Mouse (Mus musculus) liver, embryonic 16.5 days (tissue): ENCODE results near the gene Gm29110. TPM values are rescaled to one million over a fixed set of nuclear protein-coding genes. Genes with fewer than 3 reads are reported as not detected.
"Not testable (repeated sequence)": the region's sequence is repeated elsewhere in the genome, so short reads cannot be mapped to it uniquely, and the experiment has no call there.

ENCODE experiments used
- ATAC-seq: fragments of 200-750 bp; cut with Nextera tagmentation; 2 replicates; pipeline ENCODE4 v1.8.0; 2017; ENCODE audit warnings: low read depth, mild to moderate bottlenecking, moderate number of reproducible peaks, moderate library complexity
- H3K27ac ChIP-seq: fragments of 300-500 bp; sonication (generic); 2 replicates; pipeline ENCODE4 v1.5.1; 2014; ENCODE audit warnings: mild to moderate bottlenecking, low read length
- H3K27me3 ChIP-seq: fragments of 300-500 bp; sonication (generic); 2 replicates; pipeline ENCODE4 v1.6.1; 2014; ENCODE audit warnings: low read depth, low read length, mixed read lengths; ENCODE audit not compliant: control insufficient read depth, insufficient read depth
- H3K36me3 ChIP-seq: fragments of 300-500 bp; sonication (generic); 2 replicates; pipeline ENCODE4 v1.6.1; 2014; ENCODE audit warnings: mild to moderate bottlenecking; ENCODE audit not compliant: control insufficient read depth, insufficient read depth
- H3K4me1 ChIP-seq: fragments of 300-500 bp; sonication (generic); 2 replicates; pipeline ENCODE4 v1.6.1; 2014; ENCODE audit warnings: low read depth, low read length, mixed read lengths; ENCODE audit not compliant: control insufficient read depth
- H3K4me2 ChIP-seq: fragments of 300-500 bp; sonication (generic); 2 replicates; pipeline ENCODE4 v1.6.1; 2014; ENCODE audit warnings: low read depth, low read length, mixed read lengths
- H3K4me3 ChIP-seq: fragments of 300-500 bp; sonication (generic); 2 replicates; pipeline ENCODE4 v1.5.1; 2014; ENCODE audit warnings: low read depth, mild to moderate bottlenecking, low read length
- H3K9ac ChIP-seq: fragments of 300-500 bp; sonication (generic); 2 replicates; pipeline ENCODE4 v1.6.1; 2014; ENCODE audit warnings: low read depth, low read length
- H3K9me3 ChIP-seq: fragments of 300-500 bp; sonication (generic); replicated peaks from 2 replicates; pipeline ENCODE4 v1.6.1; 2016; ENCODE audit warnings: low read length; ENCODE audit not compliant: control insufficient read depth
- WGBS: fragments of 180-500 bp; shearing (Covaris S2); extraction: QIAGEN DNeasy Blood & Tissue Kit; methylation state at CpG from one replicate; pipeline ENCODE4 v1.1.7; 2014; ENCODE audit not compliant: insufficient replicate concordance; 5-methylcytosine and 5-hydroxymethylcytosine counted together
- polyA plus RNA-seq: library from polyadenylated mRNA; unstranded; fragments of >200 nt; fragmentation: Nextera tagmentation; extraction: Ambion mirVana; gene quantifications from 2 replicates; pipeline ENCODE4 v1.2.1, GENCODE M21; 2015

The Gm29110 gene
- polyA plus RNA-seq, result not detected in 2 replicates

GRCm38 (mm10) chrY:74470231-74470630 is at the start of gene Gm29110:
TSS of gene Gm29110 (plus strand) at chrY:74470531.
- H3K9ac ChIP-seq, H3K9me3 ChIP-seq, H3K4me1 ChIP-seq, H3K27me3 ChIP-seq, ATAC-seq, H3K36me3 ChIP-seq, H3K27ac ChIP-seq, H3K4me3 ChIP-seq, H3K4me2 ChIP-seq: not testable (repeated sequence)
- WGBS, result no CpG with 5 or more reads among the region's 6 CpGs

Other genes starting within 250 kb of the Gm29110 start
- not detected in 2 replicates for gene Gm21913, start 153.4 kb downstream of the Gm29110 start, polyA plus RNA-seq